Mouse (Mus musculus) ES-CJ7 (cell line): Measurements from ENCODE around the gene Carhsp1.
A peak's percentile ranks its signal among the peaks of the same experiment; 100 is the strongest.

ENCODE experiments used
- DNase-seq: peaks from one replicate; pipeline ENCODE4 v3.0.0; 2011; ENCODE audit warnings: low read depth, low spot score

Gene Carhsp1

DNA sequence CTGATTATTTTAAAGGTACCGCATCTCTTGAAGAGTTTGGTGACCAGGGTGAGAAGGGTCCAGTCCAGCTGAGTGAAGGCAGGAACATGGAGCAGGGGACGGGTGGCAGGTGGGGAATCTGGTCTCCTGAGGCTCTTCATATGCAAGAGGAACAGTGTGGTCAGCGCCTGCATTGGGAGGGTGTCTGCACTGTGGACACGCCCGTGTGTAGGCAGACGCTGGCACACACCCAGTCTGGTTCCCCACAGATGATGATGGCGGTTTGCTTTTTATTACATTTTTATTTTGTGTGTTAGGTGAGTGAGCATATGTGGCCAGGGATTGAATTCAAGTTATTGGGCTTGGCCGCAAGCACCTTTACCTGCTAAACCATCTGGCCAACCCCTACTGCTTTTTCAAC is 3.6 kb upstream of the Carhsp1 start:
- no peak for DNase-seq

DNA sequence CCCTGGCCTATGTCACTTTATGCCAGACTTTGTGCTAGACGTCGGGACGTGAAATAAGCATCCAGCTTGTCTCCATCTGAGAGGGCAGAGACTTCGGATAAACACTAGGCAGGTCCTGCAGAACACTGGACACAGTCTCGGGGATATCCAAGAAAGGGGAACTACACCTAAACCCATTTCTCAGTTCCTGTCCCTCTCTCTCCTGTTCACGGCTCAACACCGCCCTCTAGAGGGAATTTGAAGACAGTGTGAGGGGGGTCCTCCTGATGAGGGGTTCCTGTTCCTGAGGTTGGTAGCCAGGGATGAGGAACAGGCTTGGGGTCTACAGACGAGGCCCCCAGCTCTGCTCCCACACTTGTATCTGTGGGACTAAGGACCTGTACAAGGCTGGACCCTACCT is 2.2 kb upstream of the Carhsp1 start:
- DNase-seq: peak; percentile 81

DNA sequence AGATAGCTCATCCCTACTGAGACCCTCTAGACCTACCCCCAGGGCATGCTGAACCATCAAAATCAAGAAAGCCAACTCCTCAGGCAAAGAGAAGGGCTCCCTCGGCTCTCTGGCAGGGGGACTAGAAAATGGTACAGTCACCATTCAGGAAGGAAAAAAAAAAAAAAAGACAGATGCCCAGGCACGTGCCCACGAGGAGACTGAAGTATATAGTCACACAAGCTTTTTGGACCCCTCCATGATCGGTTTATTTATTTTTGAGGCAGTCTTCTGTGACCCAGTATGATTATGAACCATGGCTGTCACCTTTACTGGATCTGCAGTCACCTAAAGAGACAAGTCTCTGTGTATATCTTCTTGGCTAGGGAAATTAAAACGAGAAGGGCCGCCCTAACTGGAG is 1.4 kb upstream of the Carhsp1 start:
- DNase-seq: no peak

DNA sequence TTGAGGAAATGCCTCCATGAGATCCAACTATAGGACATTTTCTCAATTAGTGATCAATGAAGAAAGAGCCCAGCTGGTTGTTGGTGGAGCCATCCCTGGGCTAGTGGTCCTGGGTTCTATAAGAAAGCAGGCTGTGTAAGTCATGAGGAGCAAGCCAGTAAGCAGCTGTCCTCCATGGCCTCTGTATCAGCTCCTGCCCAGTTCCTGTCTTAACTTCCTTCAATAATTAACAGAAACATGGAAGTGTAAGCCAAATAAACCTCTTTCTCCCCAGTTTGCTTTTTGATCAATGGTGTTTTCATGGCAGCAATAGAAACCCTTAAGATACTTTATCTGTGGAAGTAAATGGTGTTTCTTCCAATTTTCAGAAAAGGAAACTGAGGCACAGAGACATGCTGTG is 856 bp upstream of the Carhsp1 start:
- DNase-seq: no peak

DNA sequence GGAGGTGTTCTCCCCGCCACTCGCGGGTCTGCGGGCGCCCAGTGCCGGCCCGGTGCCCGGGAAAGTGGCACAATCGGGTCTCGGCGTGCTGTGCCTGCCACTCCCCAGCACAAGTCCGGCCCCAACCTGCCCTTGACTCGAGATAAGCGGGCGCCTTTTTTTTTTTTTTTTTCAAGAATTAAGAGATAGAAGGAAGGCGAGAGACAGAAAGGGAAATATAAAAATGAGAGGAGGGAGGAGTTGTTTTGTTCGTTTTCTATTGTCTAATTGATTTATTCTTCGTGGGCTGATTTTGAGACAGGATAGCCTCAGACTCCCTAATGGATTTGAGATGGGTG is 364 bp upstream of the Carhsp1 start:
- DNase-seq: no peak

DNA sequence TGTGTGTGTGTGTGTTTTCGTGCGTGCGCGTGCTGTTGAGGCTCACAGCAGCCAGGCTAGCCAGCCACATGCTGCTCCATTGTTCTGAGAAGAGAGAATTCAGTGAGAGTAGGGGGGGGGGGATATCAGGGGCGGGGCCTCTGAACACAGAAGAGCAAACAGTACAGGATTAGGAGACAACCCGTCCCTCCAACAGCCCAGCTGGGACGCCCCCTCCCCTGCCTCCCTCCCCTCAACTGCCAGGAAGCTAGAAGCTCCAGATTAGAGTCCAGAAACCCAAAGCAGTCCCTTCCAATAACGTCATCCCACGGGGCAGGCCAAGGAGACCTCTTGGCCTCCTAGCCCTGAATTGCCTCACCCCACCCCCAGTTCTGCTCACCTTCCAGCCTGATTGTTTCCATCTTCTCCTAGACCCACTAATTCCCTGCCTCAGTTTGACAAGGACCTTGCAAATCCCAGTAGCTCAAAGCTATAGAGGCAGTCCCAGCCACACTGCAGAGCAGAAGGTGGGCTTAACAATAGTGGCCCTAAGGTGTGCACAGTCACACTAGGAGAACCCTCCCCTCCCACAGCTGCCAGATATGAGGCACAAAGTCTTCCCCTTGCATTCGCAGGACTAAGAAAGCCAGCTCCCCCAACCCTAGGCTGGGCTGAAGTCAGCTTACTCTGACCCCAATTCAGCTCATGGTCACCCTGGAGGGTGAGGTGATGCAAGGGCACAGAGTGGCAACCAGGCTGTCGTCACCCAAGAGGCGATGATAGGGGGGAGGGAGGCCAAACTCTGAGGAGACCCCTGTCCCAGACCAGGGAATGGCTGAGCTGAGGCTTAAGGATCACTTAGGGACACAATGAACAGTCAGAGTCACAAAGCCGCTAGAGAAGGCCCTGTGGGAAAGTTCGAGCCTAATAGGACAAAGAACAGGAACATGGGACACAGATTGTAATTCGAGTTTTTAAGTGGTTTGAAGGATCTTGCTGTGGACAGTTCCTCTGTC is 1.6 kb downstream of the Carhsp1 start:
- DNase-seq: no peak

DNA sequence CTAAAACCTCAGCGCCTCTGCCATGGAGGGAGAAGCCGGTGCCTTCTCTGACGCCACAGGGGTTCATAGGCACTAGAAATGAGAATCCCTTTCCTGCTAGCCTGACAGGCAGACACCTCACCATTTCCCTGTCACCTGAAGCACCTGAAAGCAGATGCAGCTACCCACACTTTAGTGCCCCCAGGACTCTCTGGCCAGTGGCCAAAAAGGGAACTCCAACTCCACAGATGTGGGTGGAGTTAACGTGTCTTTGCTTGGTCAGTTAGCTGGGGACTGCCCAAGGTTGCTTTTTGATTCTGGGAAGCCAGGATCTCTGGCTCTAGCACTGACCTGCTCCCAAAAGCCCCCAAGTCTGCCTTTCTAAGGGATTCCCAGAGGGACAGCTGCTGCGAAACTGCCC is 2.5 kb downstream of the Carhsp1 start:
- no peak for DNase-seq

DNA sequence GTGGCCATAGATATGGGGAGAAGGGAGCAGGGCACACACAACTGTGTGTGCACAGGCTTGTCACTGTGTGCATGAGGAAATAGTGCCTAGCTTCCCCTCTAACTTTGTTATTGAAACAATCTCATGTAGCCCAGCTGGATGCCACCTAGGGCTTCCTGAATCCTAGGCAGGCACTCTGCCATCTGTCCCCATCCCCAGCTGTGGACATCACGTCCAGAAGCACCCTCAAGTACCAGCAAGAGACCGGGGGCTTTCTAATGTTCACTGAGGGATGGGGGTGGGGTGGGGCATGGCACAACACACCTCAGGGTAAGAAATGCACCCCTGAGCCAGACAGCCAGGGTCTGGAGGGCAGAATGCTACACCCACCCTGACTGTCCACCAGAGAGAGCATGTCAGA is 3.6 kb downstream of the Carhsp1 start:
- DNase-seq: no peak

DNA sequence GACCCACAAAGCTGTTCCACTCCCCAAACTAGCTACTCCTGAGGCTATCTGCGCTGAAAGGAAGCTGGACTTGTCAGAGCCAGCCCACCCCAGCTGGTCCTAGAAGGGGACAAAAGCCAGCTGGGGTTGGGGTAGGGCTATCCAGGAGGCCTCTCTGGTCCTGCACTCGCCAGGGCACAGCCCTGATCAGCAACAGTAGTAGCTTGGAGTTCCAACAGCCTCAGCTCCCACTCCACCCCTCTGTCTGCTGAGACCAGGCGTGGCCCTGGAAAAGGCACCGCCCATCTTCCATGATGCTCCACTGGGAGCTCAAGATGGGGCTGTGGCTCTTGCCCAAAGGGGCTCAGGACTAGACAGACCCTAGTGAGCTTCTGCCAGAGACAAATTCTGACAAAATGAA is 4.1 kb downstream of the Carhsp1 start:
- no peak for DNase-seq

DNA sequence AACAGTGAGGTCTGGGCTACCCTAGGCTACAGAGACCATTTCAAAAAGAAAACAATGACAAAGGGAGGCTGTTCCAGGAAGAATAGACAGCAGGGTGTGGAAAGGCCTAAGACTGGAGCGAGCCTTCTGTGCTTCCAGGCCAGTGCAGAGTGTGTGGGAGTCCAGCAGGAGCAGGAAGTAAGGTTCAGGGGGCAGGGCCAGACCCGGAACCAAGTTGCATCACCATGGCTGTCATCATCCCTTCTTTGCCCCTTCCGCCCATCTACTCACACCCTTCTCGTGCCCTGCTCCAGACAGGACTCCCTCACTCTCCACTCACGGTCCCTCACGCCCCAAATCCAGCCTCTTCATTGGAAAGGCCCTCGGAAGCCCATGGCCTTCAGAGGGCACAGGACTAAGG is 4.7 kb downstream of the Carhsp1 start:
- DNase-seq: no peak

DNA sequence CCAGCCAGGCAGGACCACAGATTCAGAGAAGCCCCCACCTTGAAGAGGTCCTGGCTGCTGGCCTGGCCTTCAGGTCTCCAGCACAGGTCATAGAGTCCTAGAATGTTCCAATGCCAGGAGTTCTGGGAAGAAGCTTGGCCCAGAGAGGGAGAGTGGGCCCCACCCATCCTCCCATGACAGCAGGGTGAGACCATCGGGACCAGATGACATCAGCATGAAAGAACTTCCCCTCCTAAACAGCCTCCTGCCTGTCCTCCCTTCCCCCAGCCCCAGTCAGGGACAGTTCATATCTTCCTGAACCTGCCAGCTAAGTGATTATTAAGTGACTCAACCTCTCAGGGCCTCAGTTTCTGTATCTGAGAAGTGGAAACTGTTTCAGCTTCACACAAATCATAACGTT is 5.5 kb downstream of the Carhsp1 start:
- DNase-seq: no peak

DNA sequence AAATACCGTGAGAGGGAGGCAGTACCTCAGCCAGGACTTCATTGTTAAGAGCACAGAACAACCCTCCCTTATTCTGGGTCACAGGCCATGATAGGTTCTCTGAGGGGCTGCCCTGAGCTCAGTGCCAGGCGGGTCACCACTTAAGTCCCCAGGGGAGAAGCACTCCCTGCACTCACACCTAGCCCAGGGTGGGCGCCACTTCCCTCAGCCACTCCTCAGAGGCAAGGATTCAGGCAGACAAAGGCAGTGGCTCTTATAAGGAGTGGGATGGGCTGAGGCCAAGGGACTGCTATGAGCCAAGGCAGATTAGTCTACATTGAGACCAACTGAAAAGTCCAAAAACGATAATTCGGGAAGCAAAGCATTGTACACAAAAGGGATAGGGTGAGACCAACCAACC is 6.6 kb downstream of the Carhsp1 start:
- no peak for DNase-seq

DNA sequence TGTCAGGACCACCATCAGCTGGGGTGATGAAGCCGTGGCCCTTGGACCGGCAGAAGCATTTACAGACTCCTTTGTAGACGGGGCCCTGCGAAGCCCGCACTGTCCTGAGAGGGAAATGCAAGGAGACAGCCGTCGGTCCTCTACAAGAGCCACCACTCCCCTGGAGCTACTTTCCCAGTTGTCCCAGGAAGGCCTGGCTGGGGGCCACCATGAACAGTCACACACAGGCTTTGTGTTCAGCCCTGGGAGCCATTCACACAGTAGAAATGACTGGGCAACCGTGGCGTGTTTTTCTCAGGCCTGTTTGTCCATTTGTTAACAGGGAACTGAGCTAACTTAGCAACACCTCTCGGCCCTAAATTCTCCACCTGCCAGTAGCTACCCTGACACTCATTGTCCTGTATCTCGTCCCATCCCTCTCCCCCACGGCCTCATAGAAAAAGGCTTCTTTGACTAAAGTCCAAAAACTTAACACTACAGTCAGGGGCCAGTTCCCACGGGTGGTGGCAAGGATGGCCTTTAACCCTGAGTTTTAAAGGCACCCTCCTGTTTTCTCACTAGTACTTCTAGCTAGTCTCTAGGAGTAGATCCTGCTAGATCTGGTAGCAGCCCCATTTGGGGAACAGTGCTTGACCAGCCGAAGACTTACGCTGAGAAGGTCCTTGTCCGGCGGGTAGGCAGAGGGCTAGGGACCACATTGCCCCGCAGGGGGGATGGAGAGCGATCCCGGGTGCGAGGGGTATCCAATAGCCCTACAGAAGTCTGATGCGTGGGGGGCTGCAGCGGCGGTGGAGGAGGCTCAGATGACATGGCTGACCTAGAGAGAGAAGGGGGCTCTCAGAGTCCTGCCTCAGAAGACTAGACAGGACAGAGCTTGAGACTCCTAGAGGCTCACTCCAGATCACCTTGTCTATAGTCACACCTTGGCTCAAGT is 8.1 kb downstream of the Carhsp1 start:
- DNase-seq: no peak

DNA sequence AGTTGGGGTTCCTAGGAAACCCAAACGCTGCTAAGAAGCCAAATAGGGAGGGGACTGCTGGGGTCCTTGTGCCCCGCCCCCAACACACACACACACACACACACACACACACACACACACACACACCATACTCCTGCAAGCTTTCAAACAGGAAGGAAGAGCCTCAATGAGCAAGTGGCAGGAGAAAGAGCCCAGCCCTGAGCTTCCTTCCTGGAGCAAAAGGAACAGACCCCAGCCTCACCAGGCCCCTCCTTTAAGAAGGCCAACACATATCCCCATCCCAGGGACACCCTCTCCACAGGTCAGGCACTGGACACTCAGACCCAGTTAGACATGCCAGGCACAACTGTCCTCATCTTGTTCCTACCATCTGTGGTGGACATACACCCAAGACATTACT is 8.9 kb downstream of the Carhsp1 start:
- no peak for DNase-seq

DNA sequence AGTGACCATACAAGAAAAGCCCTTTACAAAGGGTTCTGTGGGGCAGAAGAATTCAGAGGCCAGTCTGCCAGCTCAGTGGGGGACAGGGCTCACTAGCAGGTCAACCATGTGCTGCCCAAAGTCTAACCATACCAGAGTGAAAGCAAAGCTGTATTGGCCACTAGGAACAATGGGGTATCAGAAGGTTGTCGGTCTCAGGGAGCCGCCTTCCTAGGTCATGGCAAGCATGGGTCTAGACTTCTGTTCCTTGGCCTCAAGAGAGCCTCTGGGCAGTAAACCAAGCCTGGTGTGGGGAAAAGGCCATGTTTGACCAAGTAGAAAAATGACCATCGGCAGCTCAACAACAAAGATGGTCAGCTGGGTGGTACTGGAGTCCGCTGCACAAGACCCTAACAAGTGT is 13.2 kb downstream of the Carhsp1 start:
- no peak for DNase-seq

DNA sequence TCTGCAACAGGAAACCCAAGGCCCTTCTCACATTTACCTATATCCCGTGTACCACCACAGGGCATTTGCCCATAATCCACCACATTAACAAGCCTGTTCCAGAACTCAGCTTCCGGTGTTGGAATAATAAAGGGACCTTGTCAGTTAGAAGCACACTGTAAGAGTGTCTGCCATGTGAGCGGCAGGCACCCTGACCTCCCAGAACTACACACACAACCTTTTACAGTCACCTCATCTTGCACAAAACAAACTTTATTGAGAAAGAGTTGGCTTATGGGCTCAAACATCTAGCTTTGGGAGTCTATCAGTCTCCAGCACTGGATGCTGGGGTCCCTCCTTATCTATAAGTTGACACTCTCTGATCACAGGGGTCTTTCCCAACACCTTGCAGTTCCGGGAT is 13.6 kb downstream of the Carhsp1 start:
- DNase-seq: no peak

DNA sequence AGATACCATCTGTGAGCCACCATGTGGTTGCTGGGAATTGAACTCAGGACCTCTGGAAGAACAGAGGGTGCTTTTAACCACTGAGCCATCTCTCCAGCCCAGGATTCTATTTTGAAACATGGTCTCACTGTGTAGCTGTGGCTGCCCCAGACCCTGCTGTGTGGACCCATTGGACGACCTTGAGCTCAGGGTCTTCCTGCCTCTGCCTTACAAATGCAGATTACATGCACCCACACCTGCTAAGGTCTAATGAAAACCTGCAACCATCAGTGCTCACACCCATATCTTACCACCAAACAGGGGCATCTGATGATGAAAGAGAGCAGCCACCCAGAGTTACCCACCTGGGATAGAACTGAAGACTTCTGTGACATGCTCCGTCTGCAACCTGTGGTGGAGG is 15.7 kb downstream of the Carhsp1 start:
- peak; percentile 69 for DNase-seq

DNA sequence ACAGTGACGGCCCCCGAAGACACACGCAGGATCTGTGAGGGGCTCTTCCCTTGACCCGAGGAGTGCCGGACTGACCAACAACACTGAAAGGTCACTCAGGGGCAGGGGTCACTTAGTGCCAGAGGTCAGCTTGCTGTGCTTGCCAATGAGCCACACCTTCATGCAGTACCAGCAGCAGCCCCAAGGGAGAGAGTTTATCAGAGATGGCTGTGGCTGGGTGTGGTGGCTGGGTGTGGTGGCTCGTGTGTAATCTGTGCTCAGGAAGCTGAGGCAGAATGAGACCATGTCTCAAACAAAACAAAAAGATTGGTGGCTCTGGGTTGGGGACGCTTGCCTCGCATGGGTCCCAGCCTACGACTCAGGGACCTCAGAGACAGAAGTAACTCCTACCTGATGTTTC is 16.4 kb downstream of the Carhsp1 start:
- DNase-seq: peak; percentile 52

DNA sequence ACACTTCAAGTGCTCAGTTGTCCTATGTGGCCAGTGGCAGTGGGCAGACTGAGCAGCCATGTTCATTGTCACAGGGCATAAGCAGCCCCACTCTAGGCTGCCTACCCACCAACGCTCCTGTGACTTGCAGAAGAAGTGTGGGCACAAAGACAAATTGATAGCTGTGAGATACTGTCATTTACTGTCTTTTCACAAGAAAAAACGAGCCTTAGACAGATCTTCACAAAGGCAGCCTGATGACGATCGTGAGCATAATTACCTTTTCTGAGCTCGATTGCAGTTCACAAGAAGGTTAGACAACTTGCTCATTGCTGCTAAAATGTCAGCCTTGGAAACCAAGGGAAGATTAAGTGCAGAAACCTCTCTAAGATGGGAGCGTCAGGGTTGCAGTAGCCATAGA is 16.8 kb downstream of the Carhsp1 start:
- DNase-seq: no peak

DNA sequence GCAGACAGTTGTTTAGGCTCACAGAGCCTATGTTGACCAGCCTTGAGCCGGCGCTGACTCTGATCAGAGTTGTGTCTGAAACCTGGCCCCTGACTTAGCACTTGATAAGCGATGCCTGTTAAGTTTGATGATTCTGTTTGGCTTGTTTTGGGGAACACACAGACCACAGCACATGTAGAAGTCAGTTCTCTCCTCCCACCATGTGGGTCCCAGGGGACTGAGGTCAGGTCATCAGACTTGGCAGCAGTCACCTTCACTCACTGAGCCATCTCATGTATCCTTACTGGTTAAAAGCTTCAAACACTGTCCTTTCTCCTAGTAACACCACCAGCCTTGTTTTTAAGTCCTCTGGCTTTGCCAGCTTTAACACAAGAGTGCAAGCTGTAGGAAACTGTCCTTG is 21.9 kb downstream of the Carhsp1 start:
- no peak for DNase-seq

DNA sequence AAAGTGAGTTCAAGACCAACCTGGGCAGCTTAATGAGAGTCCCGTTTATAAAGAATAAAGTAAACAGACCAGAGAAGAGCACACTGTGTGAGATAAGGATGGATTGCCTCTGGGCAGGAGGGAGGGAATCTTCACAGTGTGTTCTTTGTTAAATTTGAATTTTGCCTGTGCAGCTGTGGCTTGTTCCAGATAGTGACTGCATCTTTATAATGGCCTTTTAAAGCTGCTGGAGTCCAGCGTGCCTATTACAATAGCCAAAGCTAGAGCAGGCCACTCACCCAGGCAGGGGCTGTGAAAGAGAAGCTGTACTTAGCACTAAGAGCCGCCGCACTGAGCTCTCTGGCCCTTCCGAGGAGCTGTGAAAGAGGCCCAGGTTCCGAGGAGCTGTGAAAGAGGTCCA is 26.4 kb downstream of the Carhsp1 start:
- DNase-seq: no peak

DNA sequence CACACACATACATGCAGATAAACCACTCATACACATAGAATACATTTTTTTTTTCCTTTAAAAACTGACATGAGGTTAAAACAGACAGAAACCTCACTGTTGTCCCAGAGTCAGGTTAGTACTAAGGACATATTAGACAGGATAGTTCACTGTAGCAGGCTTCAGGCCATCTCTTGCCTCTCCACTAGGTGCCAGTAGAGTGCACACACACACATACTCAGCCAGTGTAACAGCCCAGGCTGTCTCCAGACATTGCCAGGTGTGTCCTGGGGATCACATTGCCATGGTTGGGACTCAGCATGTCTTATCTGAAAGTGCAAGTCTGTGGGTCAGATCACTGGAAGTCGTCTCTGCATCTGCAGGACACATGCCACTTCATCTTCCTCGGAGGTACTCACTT is 28.1 kb downstream of the Carhsp1 start:
- DNase-seq: peak; percentile 73
